19 mouse cellular contexts compared by ENCODE assay signal in the genomic region with DNA sequence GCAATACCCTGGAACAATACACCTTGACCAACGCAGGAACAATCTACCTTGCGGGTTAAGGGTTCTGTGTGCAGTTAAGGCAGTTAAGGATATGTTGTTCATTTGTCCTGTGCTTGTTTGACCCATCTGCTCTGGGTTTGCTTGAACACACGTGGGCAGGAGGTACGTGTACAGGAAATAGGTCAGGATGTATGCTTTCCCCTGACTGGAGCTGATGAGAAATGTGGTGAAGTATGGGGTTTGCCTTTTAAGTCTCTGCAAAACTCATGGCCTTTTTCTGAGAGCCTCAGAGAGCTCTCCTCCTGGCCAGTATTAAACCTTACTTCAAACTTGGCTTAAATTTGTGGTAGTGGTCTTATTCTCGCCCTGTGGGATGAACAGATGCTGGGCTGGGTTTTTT. TPM values are rescaled to one million over a fixed set of nuclear protein-coding genes. Genes with fewer than 3 reads are reported as not detected.
DNase-seq lines count a peak whose midpoint lies in the region; ATAC-seq and TF ChIP-seq lines count a peak whose summit lies in the region.
"Had no signal": no experiment of that assay in that cellular context is flagged by ENCODE, and none has a peak within 500 bp of the region (broad histone marks: within the 10 kb centered on the region; RNA-seq: fewer than 3 reads in every experiment).

No protein-coding gene starts in this region.

- H3K4me2 ChIP-seq in forebrain, embryonic 15.5 days (replicated peaks), result no peak overlapping the region
- H3K4me2 ChIP-seq: heart, embryonic 15.5 days; hindbrain, embryonic 12.5 days; midbrain, embryonic 12.5 days had no signal

- peak; percentile 64 for DNase-seq in CD4-positive, CD25-positive, alpha-beta regulatory T cell, adult 2 months (ENCODE audit: low read depth, low spot score)
- peak; percentile 32 for DNase-seq in thymus, postnatal 14 days
- DNase-seq: adrenal gland, postnatal 36 days; cerebellum, adult 2 months; kidney, postnatal 36 days; left cerebral cortex, postnatal 4 days; liver; lung, postnatal 14 days; right cerebral cortex, postnatal 25 days had no signal

- no peak for ATAC-seq in megakaryocyte, adult 5-6 weeks (ENCODE audit: poor library complexity, severe bottlenecking)
- no peak for ATAC-seq in forebrain, embryonic 15.5 days (replicated peaks)
- ATAC-seq in megakaryocyte progenitor cell, adult 5-6 weeks (replicated peaks; ENCODE audit: poor library complexity), result no peak

- H3K4me3 ChIP-seq in megakaryocyte, embryonic 14.5 days (replicated peaks), result peak overlapping the region; percentile 59
- no peak overlapping the region for H3K4me3 ChIP-seq in bone marrow, adult 2 months (replicated peaks; ENCODE audit: control insufficient read depth, low read depth, low read length)
- no peak overlapping the region for H3K4me3 ChIP-seq in forebrain, embryonic 15.5 days
- H3K4me3 ChIP-seq: heart, embryonic 15.5 days; hindbrain, embryonic 12.5 days; left cerebral cortex, adult 2 months; midbrain, embryonic 12.5 days had no signal

- TF ChIP-seq POLR2A in bone marrow, adult 2 months (IDR thresholded peaks at IDR 0.05; ENCODE audit: borderline replicate concordance, control insufficient read depth, low read depth, low read length), result no peak

- H3K36me3 ChIP-seq in megakaryocyte, embryonic 14.5 days (replicated peaks; ENCODE audit: low read length), result no peaks in the 10 kb centered on the region
- no peaks in the 10 kb centered on the region for H3K36me3 ChIP-seq in forebrain, embryonic 15.5 days
- H3K36me3 ChIP-seq: heart, embryonic 15.5 days; hindbrain, embryonic 12.5 days; midbrain, embryonic 12.5 days had no signal

- peak overlapping the region; percentile 12; the same call in 1 of the 2 replicates for H3K27ac ChIP-seq in bone marrow, adult 2 months (ENCODE audit: control insufficient read depth, insufficient read depth, low read depth, low read length, poor library complexity)
- no peak overlapping the region for H3K27ac ChIP-seq in forebrain, embryonic 15.5 days (replicated peaks)
- H3K27ac ChIP-seq: heart, embryonic 15.5 days; hindbrain, embryonic 12.5 days; left cerebral cortex, adult 2 months; midbrain, embryonic 12.5 days had no signal

- 32% methylated on average over 5 of the region's 5 CpGs for whole genome bisulfite sequencing in bone marrow, adult 2 months
- 80% methylated on average over 5 of the region's 5 CpGs for WGBS in forebrain, embryonic 15.5 days

- H3K9ac ChIP-seq in forebrain, embryonic 15.5 days (replicated peaks), result no peak overlapping the region
- H3K9ac ChIP-seq: heart, embryonic 15.5 days; hindbrain, embryonic 12.5 days; midbrain, embryonic 12.5 days had no signal

- no peaks in the 10 kb centered on the region for H3K9me3 ChIP-seq in megakaryocyte, embryonic 14.5 days
- H3K9me3 ChIP-seq in forebrain, embryonic 15.5 days, result no peaks in the 10 kb centered on the region
- H3K9me3 ChIP-seq: heart, embryonic 15.5 days; hindbrain, embryonic 12.5 days; midbrain, embryonic 12.5 days had no signal

- peaks cover 44% of the 10 kb centered on the region for H3K4me1 ChIP-seq in megakaryocyte, embryonic 14.5 days
- peaks cover 3% of the 10 kb centered on the region; the same call in 1 of the 2 replicates for H3K4me1 ChIP-seq in bone marrow, adult 2 months (ENCODE audit: control insufficient read depth, insufficient read depth, low read length)
- H3K4me1 ChIP-seq in forebrain, embryonic 15.5 days, result no peaks in the 10 kb centered on the region
- H3K4me1 ChIP-seq: hindbrain, embryonic 12.5 days; midbrain, embryonic 12.5 days had no signal

- no peak for TF ChIP-seq CTCF in bone marrow, adult 2 months (IDR thresholded peaks at IDR 0.05; ENCODE audit: control insufficient read depth, insufficient read depth, low read length)

- H3K27me3 ChIP-seq in megakaryocyte, embryonic 14.5 days (replicated peaks), result peaks cover 12% of the 10 kb centered on the region
- no peaks in the 10 kb centered on the region for H3K27me3 ChIP-seq in forebrain, embryonic 15.5 days
- H3K27me3 ChIP-seq: CH12.LX; heart, embryonic 15.5 days; hindbrain, embryonic 12.5 days; midbrain, embryonic 12.5 days had no signal

RNA-seq across cellular contexts. Expression of gene Tfrc, which starts 14.8 kb away (rescaled TPM):
- polyA plus RNA-seq in megakaryocyte, embryonic 14.5 days (2012; ENCODE audit: insufficient read depth, low replicate concordance), result 1.3 and 4.3 TPM in 2 replicates
- total RNA-seq in megakaryocyte, adult 5-6 weeks (2015), result 29.5 and 41.5 TPM in 2 replicates
- 29.6 and 44.3 TPM in 2 replicates for total RNA-seq in megakaryocyte, adult 5-6 weeks (2017)
- polyA plus RNA-seq in bone marrow, adult 2 months (2011; ENCODE audit: insufficient read depth, insufficient read length, low replicate concordance, missing spikeins), result 210 and 334 TPM in 2 replicates
- 28.3 and 33.1 TPM in 2 replicates for polyA plus RNA-seq in forebrain, embryonic 15.5 days (2015; fragmentation: Nextera tagmentation; extraction: Ambion mirVana)
- total RNA-seq in megakaryocyte progenitor cell, adult 5-6 weeks (2015), result 111 and 138 TPM in 2 replicates
- 110 and 143 TPM in 2 replicates for total RNA-seq in megakaryocyte progenitor cell, adult 5-6 weeks (2017)

RNA-seq across cellular contexts. Expression of gene Tnk2, which starts 49.8 kb away (rescaled TPM):
- polyA plus RNA-seq in megakaryocyte, embryonic 14.5 days (2012; ENCODE audit: insufficient read depth, low replicate concordance), result 230 and 1,256 TPM in 2 replicates
- total RNA-seq in megakaryocyte, adult 5-6 weeks (2015), result 5.5 and 12.0 TPM in 2 replicates
- total RNA-seq in megakaryocyte, adult 5-6 weeks (2017), result 6.4 and 8.6 TPM in 2 replicates
- 70.2 and 105 TPM in 2 replicates for polyA plus RNA-seq in bone marrow, adult 2 months (2011; ENCODE audit: insufficient read depth, insufficient read length, low replicate concordance, missing spikeins)
- 16.0 and 20.4 TPM in 2 replicates for polyA plus RNA-seq in forebrain, embryonic 15.5 days (2015; fragmentation: Nextera tagmentation; extraction: Ambion mirVana)
- total RNA-seq in megakaryocyte progenitor cell, adult 5-6 weeks (2015), result 5.9 and 6.9 TPM in 2 replicates
- total RNA-seq in megakaryocyte progenitor cell, adult 5-6 weeks (2017), result 8.0 and 15.5 TPM in 2 replicates
